In genomic region chr14:60654708-60655107, GRCm38 (mm10) we compare ENCODE assay signal across 20 mouse cellular contexts. TPM values are rescaled to one million over a fixed set of nuclear protein-coding genes. Genes with fewer than 3 reads are reported as not detected.
DNase-seq lines count a peak whose midpoint lies in the region; ATAC-seq and TF ChIP-seq lines count a peak whose summit lies in the region.
"Had no signal": no experiment of that assay in that cellular context is flagged by ENCODE, and none has a peak within 500 bp of the region (broad histone marks: within the 10 kb centered on the region; RNA-seq: fewer than 3 reads in every experiment).

No protein-coding gene starts in this region.

- H3K4me3 ChIP-seq in layer of hippocampus, adult 2 months: no peak overlapping the region
- H3K4me3 ChIP-seq in liver, embryonic 16.5 days (ENCODE audit: low read depth, low read length): no peak overlapping the region; the same call in 1 of the 2 replicates
- H3K4me3 ChIP-seq: embryonic facial prominence, embryonic 10.5 days; midbrain, embryonic 12.5 days had no signal

- no peaks in the 10 kb centered on the region for H3K27me3 ChIP-seq in liver, embryonic 16.5 days (ENCODE audit: control insufficient read depth, insufficient read depth, low read depth, low read length)
- H3K27me3 ChIP-seq: midbrain, embryonic 12.5 days had no signal

- peak; percentile 44 to 49 for DNase-seq in cerebellum, postnatal 10 days
- no peak for DNase-seq in cerebellum, adult 11-12 months
- no peak for DNase-seq in layer of hippocampus, adult 2 months (ENCODE audit: low spot score in 2 of 2)
- no peak for DNase-seq in layer of hippocampus, adult 9-10 months (ENCODE audit: low spot score)
- DNase-seq in kidney, postnatal 4 days: peak; percentile 52 to 72
- DNase-seq in frontal cortex, postnatal 36 days (ENCODE audit: low spot score in 2 of 2): no peak
- DNase-seq in lung, postnatal 25 days (ENCODE audit: low spot score): no peak
- DNase-seq: cerebellum, adult 11 months; cerebellum, postnatal 36 days; gastrocnemius, postnatal 25 days; layer of hippocampus, postnatal 36 days; left cerebral cortex, postnatal 4 days; lung, adult 2 months; lung, postnatal 4 days; thymus, adult 18-20 months had no signal

- peak overlapping the region; percentile 57 for H3K9ac ChIP-seq in liver, embryonic 16.5 days (ENCODE audit: low read depth, low read length)
- H3K9ac ChIP-seq: midbrain, embryonic 12.5 days had no signal

- H3K9me3 ChIP-seq in liver, embryonic 16.5 days (replicated peaks; ENCODE audit: control insufficient read depth, low read length): 0 out of 2 replicates have a peak, but pooled peaks cover 2% of the 10 kb centered on the region
- H3K9me3 ChIP-seq: embryonic facial prominence, embryonic 10.5 days; midbrain, embryonic 12.5 days had no signal

- peak overlapping the region; percentile 67 for H3K4me2 ChIP-seq in liver, embryonic 16.5 days (ENCODE audit: low read depth, low read length)
- H3K4me2 ChIP-seq: heart, embryonic 11.5 days; midbrain, embryonic 12.5 days had no signal

- no peak for ATAC-seq in liver, embryonic 16.5 days (ENCODE audit: low read depth)
- ATAC-seq: hindbrain, embryonic 16.5 days had no signal

- no peaks in the 10 kb centered on the region for H3K36me3 ChIP-seq in liver, embryonic 16.5 days (ENCODE audit: control insufficient read depth, insufficient read depth)

- H3K4me1 ChIP-seq in liver, embryonic 16.5 days (ENCODE audit: control insufficient read depth, low read depth, low read length): peaks cover 64% of the 10 kb centered on the region

- peak overlapping the region; percentile 81; the same call in 1 of the 2 replicates for H3K27ac ChIP-seq in layer of hippocampus, adult 2 months
- H3K27ac ChIP-seq in liver, embryonic 16.5 days (ENCODE audit: low read length): peak overlapping the region; percentile 91
- H3K27ac ChIP-seq: embryonic facial prominence, embryonic 10.5 days; midbrain, embryonic 12.5 days had no signal

- WGBS in liver, embryonic 16.5 days (ENCODE audit: insufficient replicate concordance): 72% methylated on average over 11 of the region's 11 CpGs

- no peak for TF ChIP-seq CTCF in layer of hippocampus, adult 2 months (conservative IDR thresholded peaks at IDR 0.05)

RNA-seq across cellular contexts. Expression of gene Spata13, which starts 20.9 kb away (rescaled TPM):
- 10 to 100 TPM; 23.2 to 31.1 TPM for total RNA-seq in layer of hippocampus, adult 2 months (2021)
- 20.5 and 21.5 TPM in 2 replicates for polyA plus RNA-seq in liver, embryonic 16.5 days (2015; fragmentation: Nextera tagmentation; extraction: Ambion mirVana)

Comparison
In these comparisons a context has a peak if more than half of its experiments do, and no peak if none do; other contexts are left out.
1. DNase-seq: peak in cerebellum, postnatal 10 days (2 of 2) and kidney, postnatal 4 days (2 of 2); none in cerebellum, adult 11-12 months (single experiment), layer of hippocampus, adult 2 months (0 of 2), layer of hippocampus, adult 9-10 months (single experiment), frontal cortex, postnatal 36 days (0 of 2) and lung, postnatal 25 days (single experiment).